Mouse (Mus musculus): ENCODE results near the gene Stim1. TPM values are rescaled to one million over a fixed set of nuclear protein-coding genes. Genes with fewer than 3 reads are reported as not detected.
A peak's percentile ranks its signal among the peaks of the same experiment; 100 is the strongest.

Gene Stim1
- total and polyA plus RNA-seq, 3 experiments, result 10.2 to 26.6 (median 23.9) TPM

GRCm38 (mm10) chr7:102242917-102243316, 24.7 kb upstream of the Stim1 start:
- peaks cover 43 to 64% of the 10 kb centered on the region in 2 experiments for H3K36me3 ChIP-seq (replicated peaks in 1 of 2; ENCODE audit: control insufficient read depth in 1 of 2, insufficient read depth in 1 of 2, low read length in 1 of 2)
- H3K4me2 ChIP-seq (ENCODE audit: insufficient read depth, low read depth, poor library complexity, severe bottlenecking), result no peak overlapping the region
- peaks cover 38% of the 10 kb centered on the region for H3K79me2 ChIP-seq (replicated peaks; ENCODE audit: control insufficient read depth, extremely low read depth, insufficient read depth, poor library complexity, severe bottlenecking)
- H3K4me3 ChIP-seq (replicated peaks in 1 of 3; ENCODE audit: low read depth in 2 of 3, low read length in 2 of 3, poor library complexity in 1 of 3), result no peak overlapping the region
- H3K4me1 ChIP-seq (ENCODE audit: control insufficient read depth in 1 of 2, insufficient read depth in 2 of 2), result peaks cover 57 to 82% of the 10 kb centered on the region in 2 experiments
- DNase-seq (ENCODE audit: extremely low read depth), result no peak
- H3K27me3 ChIP-seq (replicated peaks), result no peaks in the 10 kb centered on the region
- no peak overlapping the region for H3K9ac ChIP-seq (ENCODE audit: insufficient read depth, low read depth)
- dilution Hi-C loops (cut with MboI; ENCODE audit: extremely low pct_ligation_motif_present, extremely low pct_unique_long_range_greater_than_20kb, low sequenced_read_pairs), result no loop called here
- no peak overlapping the region for H3K27ac ChIP-seq (ENCODE audit: insufficient read depth, low read depth)
- peaks cover 4% of the 10 kb centered on the region for H3K9me3 ChIP-seq (replicated peaks; ENCODE audit: low read length)
- no peak for TF ChIP-seq NRF1 (IDR thresholded peaks at IDR 0.05; ENCODE audit: low read depth, low read length)
- TF ChIP-seq CTCF (conservative IDR thresholded peaks at IDR 0.05 in 1 of 2, IDR thresholded peaks at IDR 0.05 in 1 of 2; ENCODE audit: low read depth in 2 of 2, low read length in 2 of 2), result no peak
- no peak for TF ChIP-seq KAT2A (IDR thresholded peaks at IDR 0.05; ENCODE audit: insufficient replicate concordance, low read length)
- no peak for TF ChIP-seq CHD1 (IDR thresholded peaks at IDR 0.05; ENCODE audit: low read depth, low read length)
- no peak for TF ChIP-seq IRF4 (IDR thresholded peaks at IDR 0.05; ENCODE audit: low read depth, low read length)
- TF ChIP-seq USF1 (IDR thresholded peaks at IDR 0.05; ENCODE audit: low read depth, low read length), result no peak
- no peak for TF ChIP-seq ZMIZ1 (IDR thresholded peaks at IDR 0.05; ENCODE audit: low read depth, low read length)
- no peak for TF ChIP-seq ZC3H11A (IDR thresholded peaks at IDR 0.05; ENCODE audit: low read depth, low read length)
- in situ Hi-C loops (cut with MboI; ENCODE audit: low pct_ligation_motif_present, low pct_unique_long_range_greater_than_20kb, low sequenced_read_pairs), result no loop called here

- no peak overlapping the region for H3K4me3 ChIP-seq (replicated peaks in 1 of 3; ENCODE audit: low read depth in 2 of 3, low read length in 2 of 3, poor library complexity in 1 of 3)
- H3K4me1 ChIP-seq (ENCODE audit: control insufficient read depth in 1 of 2, insufficient read depth in 2 of 2), result peaks cover 54 to 79% of the 10 kb centered on the region in 2 experiments
- no peak overlapping the region for H3K9ac ChIP-seq (ENCODE audit: insufficient read depth, low read depth)
- no peak for DNase-seq (ENCODE audit: extremely low read depth)
- H3K36me3 ChIP-seq (replicated peaks in 1 of 2; ENCODE audit: control insufficient read depth in 1 of 2, insufficient read depth in 1 of 2, low read length in 1 of 2), result peaks cover 40 to 58% of the 10 kb centered on the region in 2 experiments
- in situ Hi-C loops (cut with MboI; ENCODE audit: low pct_ligation_motif_present, low pct_unique_long_range_greater_than_20kb, low sequenced_read_pairs), result no loop called here
- H3K9me3 ChIP-seq (replicated peaks; ENCODE audit: low read length), result peaks cover 4% of the 10 kb centered on the region
- no peak overlapping the region for H3K27ac ChIP-seq (ENCODE audit: insufficient read depth, low read depth)
- dilution Hi-C loops (cut with MboI; ENCODE audit: extremely low pct_ligation_motif_present, extremely low pct_unique_long_range_greater_than_20kb, low sequenced_read_pairs), result no loop called here
- H3K27me3 ChIP-seq (replicated peaks), result no peaks in the 10 kb centered on the region
- H3K4me2 ChIP-seq (ENCODE audit: insufficient read depth, low read depth, poor library complexity, severe bottlenecking), result no peak overlapping the region
- TF ChIP-seq CHD2 (IDR thresholded peaks at IDR 0.05; ENCODE audit: low read length) (peak; percentile 41; the same call in 1 of the 2 replicates), MXI1 (IDR thresholded peaks at IDR 0.05; ENCODE audit: low read depth, low read length) (no peak)
- peaks cover 48% of the 10 kb centered on the region for H3K79me2 ChIP-seq (replicated peaks; ENCODE audit: control insufficient read depth, extremely low read depth, insufficient read depth, poor library complexity, severe bottlenecking)
These were observed 23.7 kb upstream of the Stim1 start for GRCm38 (mm10) chr7:102243870-102244269.

GRCm38 (mm10) chr7:102244782-102245535, 22.6 kb upstream of the Stim1 start:
- Histone ChIP-seq H3K4me1 (ENCODE audit: control insufficient read depth in 1 of 2, insufficient read depth in 2 of 2) (peaks cover 43 to 68% of the 10 kb centered on the region in 2 experiments), H3K27me3 (replicated peaks) (no peaks in the 10 kb centered on the region), H3K79me2 (replicated peaks; ENCODE audit: control insufficient read depth, extremely low read depth, insufficient read depth, poor library complexity, severe bottlenecking) (peaks cover 52% of the 10 kb centered on the region), H3K9ac (ENCODE audit: insufficient read depth, low read depth) (no peak overlapping the region), H3K36me3 (replicated peaks in 1 of 2; ENCODE audit: control insufficient read depth in 1 of 2, insufficient read depth in 1 of 2, low read length in 1 of 2) (peaks cover 29 to 49% of the 10 kb centered on the region in 2 experiments), H3K4me3 (replicated peaks in 1 of 3; ENCODE audit: low read depth in 2 of 3, low read length in 2 of 3, poor library complexity in 1 of 3) (no peak overlapping the region), H3K9me3 (replicated peaks; ENCODE audit: low read length) (peaks cover under 1% of the 10 kb centered on the region), H3K27ac (ENCODE audit: insufficient read depth, low read depth) (no peak overlapping the region), H3K4me2 (ENCODE audit: insufficient read depth, low read depth, poor library complexity, severe bottlenecking) (no peak overlapping the region)
- no peak for DNase-seq (ENCODE audit: extremely low read depth)
- TF ChIP-seq USF2 (conservative IDR thresholded peaks at IDR 0.05; ENCODE audit: low read depth, low read length) (no peak), ZNF384 (IDR thresholded peaks at IDR 0.05; ENCODE audit: low read depth, low read length) (peak; percentile 58)
- in situ Hi-C loops (cut with MboI; ENCODE audit: low pct_ligation_motif_present, low pct_unique_long_range_greater_than_20kb, low sequenced_read_pairs), result no loop called here
- dilution Hi-C loops (cut with MboI; ENCODE audit: extremely low pct_ligation_motif_present, extremely low pct_unique_long_range_greater_than_20kb, low sequenced_read_pairs), result no loop called here

Measured in CH12.LX (cell line).